Mouse (Mus musculus) olfactory bulb, adult 2 months (tissue): ENCODE data around the gene Camk2g. TPM values are rescaled to one million over a fixed set of nuclear protein-coding genes. Genes with fewer than 3 reads are reported as not detected.

Experiments
- H3K27ac ChIP-seq: fragments of 200-500 bp; 2 replicates; pipeline ENCODE4 v1.5.1; 2012; ENCODE audit warnings: low read depth, low read length; ENCODE audit not compliant: insufficient read depth
- H3K4me1 ChIP-seq: fragments of 200-500 bp; 2 replicates; pipeline ENCODE4 v1.6.1; 2012; ENCODE audit warnings: low read length; ENCODE audit not compliant: control insufficient read depth, insufficient read depth
- H3K4me3 ChIP-seq: fragments of 200-500 bp; 2 replicates; pipeline ENCODE4 v1.5.1; 2012; ENCODE audit warnings: mild to moderate bottlenecking, low read depth, low read length, moderate library complexity; ENCODE audit not compliant: insufficient read depth
- CTCF ChIP-seq: fragments of 200-500 bp; IDR thresholded peaks from 2 replicates; pipeline ENCODE4 v1.5.1; 2012; ENCODE audit warnings: low read depth, mild to moderate bottlenecking, low read length, moderate library complexity; ENCODE audit not compliant: insufficient read depth
- POLR2A ChIP-seq: fragments of 200-500 bp; IDR thresholded peaks from 2 replicates; pipeline ENCODE4 v1.6.1; 2012; ENCODE audit warnings: mild to moderate bottlenecking, low read depth, low read length, moderate library complexity; ENCODE audit not compliant: insufficient read depth
- whole genome bisulfite sequencing: fragments of 180-500 bp; shearing (Covaris S2); methylation state at CpG from one replicate; pipeline ENCODE4 v1.1.7; 2018; 5-methylcytosine and 5-hydroxymethylcytosine counted together
- polyA plus RNA-seq: library from polyadenylated mRNA; stranded (reverse); fragments of >200 nt; gene quantifications from 2 replicates; pipeline ENCODE4 v1.2.4, GENCODE M21; 2012; ENCODE audit warnings: low replicate concordance; ENCODE audit not compliant: missing spikeins, insufficient read depth, insufficient read length

The Camk2g gene
- 125 and 417 TPM in 2 replicates for polyA plus RNA-seq

DNA sequence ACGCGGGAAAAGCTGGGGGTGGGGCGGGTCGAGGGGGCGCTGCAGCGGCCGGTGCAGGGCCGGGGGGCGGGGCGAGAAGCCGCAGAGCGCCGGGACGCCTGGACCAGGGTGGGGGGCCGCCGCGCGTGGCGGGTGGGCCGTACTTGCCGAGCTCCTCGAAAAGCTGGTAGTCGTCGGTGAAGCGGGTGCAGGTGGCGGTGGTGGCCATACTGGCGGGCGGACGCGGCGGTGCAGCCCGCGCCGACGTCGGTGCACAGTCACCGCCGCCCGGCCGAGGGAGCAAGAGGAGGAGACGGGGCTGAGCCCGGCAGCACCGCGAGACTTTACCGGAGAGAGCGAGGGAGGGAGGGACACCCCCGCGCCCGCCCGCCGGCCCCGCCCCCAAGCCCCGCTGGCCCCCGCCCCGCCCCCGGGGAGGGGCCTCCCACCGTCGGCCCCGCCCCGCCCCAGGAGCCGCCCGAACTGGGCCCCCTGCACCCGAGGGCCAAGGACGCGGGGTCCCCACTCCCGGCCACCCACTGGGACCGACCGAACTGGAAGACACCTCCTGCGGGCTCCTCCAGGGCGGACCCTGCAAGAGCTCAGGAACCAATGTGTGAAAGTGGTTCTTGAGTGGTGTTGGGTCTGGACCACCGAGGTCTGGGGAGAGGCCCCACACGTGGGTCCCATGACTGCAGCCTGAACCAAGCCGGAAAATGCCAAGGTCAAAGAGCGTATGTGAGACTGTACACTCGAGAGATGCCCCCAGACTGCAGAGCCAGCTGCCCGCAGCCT lies at the start of gene Camk2g:
Camk2g (minus strand) TSS at position 331 of the 774 bp plus-strand sequence.
- WGBS = under 1% methylated on average over 60 of the region's 76 CpGs
- TF ChIP-seq POLR2A = peak; percentile 69
- no peak for TF ChIP-seq CTCF
- H3K4me1 ChIP-seq = peaks cover 39% of the 10 kb centered on the region
- H3K27ac ChIP-seq = peak within 1 kb of the TSS; percentile 76
- peak within 1 kb of the TSS; percentile 99 for H3K4me3 ChIP-seq

DNA sequence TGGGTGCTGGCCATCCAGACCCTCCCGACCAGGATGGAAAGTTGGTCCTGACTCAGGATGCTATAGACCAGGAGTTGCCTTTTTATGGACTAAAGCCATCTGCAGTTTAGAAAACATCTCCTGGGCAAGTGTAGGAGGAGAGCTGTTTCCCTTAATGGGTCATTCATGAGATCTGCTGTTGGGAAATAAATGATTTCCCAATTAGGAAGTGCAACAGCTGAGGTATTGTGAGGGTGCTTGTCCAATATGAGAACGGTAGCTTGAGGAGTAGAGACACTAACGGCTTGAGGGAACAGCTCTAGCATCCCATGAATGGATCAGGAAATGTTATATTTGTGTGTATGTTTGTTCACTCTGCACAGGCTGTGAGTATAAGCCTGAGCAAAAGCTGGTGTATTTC lies 48.7 kb upstream of the Camk2g start:
- WGBS = 63% methylated on average over 3 of the region's 3 CpGs
- TF ChIP-seq POLR2A = no peak
- no peak for TF ChIP-seq CTCF
- no peak overlapping the region for H3K27ac ChIP-seq

DNA sequence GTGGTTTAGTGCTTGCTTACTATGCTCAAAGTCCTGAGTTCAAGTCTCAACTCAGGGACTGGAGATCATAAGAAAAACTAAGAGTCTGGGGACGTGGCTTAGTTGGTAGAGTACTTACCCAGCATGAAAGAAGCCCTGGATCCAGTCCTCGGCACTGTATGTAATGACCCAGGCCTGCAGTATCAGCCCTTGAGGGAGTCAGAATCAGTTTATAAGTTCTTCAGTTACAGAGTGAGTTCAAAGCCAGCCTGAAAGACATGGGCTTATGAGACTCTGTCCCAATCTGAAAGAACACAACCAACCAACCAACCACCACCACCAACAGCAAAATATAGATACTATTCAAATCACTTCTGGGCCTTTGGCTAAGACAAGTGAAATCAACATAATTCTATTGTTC lies 47.6 kb upstream of the Camk2g start:
- H3K27ac ChIP-seq = no peak overlapping the region
- WGBS = 87% methylated on average over 2 of the region's 2 CpGs

More for the DNA sequence above, 48.7 kb upstream of the Camk2g start:
- Histone ChIP-seq H3K4me1 (no peaks in the 10 kb centered on the region; the same call in 1 of the 2 replicates), H3K4me3 (no peak overlapping the region)

DNA sequence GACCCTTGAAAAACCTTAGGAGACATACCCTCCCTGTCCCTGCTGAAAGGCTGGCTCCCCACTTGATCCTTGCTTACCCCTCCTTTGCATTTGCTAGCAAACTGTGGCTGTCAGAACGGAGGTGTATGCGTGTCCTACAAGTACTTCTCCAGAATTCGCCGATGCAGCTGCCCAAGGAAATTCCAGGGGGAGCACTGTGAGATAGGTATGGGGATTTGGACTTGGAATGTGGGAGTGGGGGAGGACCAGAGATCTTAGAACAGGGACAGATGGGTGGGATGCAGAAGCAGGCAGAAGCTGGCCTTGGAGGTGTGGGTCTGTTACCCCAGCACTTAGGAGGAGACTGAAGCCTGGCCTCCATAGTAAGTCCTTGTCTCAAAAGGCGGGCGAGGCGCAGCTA lies 43.8 kb upstream of the Camk2g start:
- no peak overlapping the region for H3K27ac ChIP-seq
- peaks cover 11% of the 10 kb centered on the region for H3K4me1 ChIP-seq
- WGBS = 92% methylated on average over 7 of the region's 7 CpGs
- no peak for TF ChIP-seq POLR2A
- TF ChIP-seq CTCF = no peak
- no peak overlapping the region for H3K4me3 ChIP-seq

More for the DNA sequence above, 47.6 kb upstream of the Camk2g start:
- H3K4me3 ChIP-seq = no peak overlapping the region
- peaks cover 6% of the 10 kb centered on the region for H3K4me1 ChIP-seq
- no peak for TF ChIP-seq POLR2A

DNA sequence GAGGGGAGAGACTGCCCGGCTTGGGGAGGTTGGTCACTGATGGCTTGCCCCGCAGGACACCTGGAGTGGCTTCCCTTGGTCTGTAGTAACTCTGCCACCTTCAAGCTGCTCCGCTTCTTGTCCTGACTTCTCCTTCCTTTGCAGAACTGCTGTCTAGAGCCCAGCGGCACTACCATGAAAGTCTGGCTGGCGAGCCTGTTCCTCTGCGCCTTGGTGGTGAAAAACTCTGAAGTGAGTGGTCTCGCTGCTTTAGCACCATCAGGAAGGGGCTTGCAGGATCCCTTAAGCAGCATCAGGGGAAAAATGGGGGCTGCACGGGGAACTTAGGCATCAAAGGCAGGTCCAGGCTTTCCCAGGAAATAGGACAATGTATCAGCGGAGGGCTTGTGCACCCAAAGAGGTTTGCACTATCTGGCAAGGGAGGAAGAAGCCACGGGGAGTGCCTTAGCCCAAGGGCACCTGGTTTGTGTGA lies 43.1 kb upstream of the Camk2g start:
- peak overlapping the region; percentile 39 for H3K4me3 ChIP-seq
- TF ChIP-seq POLR2A = no peak
- TF ChIP-seq CTCF = no peak
- H3K4me1 ChIP-seq = peaks cover 11% of the 10 kb centered on the region
- 21% methylated on average over 10 of the region's 10 CpGs for WGBS
- no peak overlapping the region for H3K27ac ChIP-seq

DNA sequence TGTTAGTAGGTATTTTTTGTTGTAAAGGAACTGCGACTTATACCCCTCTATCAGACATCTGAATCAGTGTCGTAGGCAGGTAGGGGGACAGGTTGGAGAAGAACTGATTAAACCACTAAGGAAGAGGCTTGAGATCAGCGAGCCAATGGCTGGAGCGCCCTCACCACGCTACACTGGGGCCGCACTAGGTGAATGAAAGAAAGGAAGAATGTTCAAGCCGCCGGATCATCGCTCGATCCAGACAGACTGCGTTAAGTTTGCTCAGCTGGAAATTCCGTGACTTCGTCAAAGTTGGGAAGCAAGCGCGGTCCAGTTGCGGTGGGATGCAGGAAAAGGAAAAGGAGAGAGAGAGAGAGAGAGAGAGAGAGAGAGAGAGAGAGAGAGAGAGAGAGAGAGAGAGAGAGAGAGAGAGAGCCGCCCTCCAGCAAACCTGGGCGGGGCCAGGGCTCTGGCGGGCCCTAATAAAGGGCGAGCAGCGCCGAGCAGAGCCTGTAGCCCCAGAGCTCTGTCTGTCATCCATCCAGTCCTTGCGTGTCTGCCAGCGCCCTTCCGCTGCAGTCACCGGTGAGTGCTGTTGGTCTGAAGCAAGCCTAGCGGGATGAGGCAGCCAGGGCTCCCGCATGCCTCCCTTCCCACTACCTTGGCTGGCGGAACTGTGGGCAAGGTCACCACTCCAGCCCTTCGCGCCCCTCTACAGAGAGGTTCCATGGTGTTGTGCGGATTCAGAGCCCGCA lies 42.5 kb upstream of the Camk2g start, which contains the start of gene Plau:
Plau (plus strand) TSS at position 490 of the 734 bp plus-strand sequence.
- no peak within 1 kb of the TSS for H3K27ac ChIP-seq
- peaks cover 13% of the 10 kb centered on the region for H3K4me1 ChIP-seq
- TF ChIP-seq CTCF (no peak), POLR2A (no peak)
- 2% methylated on average over 33 of the region's 33 CpGs for WGBS
- H3K4me3 ChIP-seq = peak within 1 kb of the TSS; percentile 39

DNA sequence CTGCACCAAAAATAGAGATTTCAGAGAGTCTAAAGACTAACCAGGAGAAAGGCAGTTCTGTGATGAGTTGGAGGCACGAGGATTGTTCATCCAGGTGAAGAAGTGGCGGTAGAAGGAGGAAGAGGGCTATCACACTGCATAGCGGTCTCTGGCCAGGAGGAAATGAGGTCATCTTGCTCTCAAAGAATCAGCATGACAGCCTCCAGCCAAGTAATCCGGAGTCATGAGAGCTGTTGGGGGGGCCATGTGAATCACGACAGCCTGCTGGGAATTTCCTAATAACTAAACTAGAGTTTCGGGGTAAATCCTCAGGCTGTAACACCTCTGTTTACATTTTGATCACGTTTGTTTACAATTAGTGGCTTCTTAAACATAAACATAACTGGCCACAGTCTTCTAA lies 40.2 kb upstream of the Camk2g start:
- Histone ChIP-seq H3K4me3 (no peak overlapping the region), H3K4me1 (peaks cover 15% of the 10 kb centered on the region), H3K27ac (no peak overlapping the region)
- no peak for TF ChIP-seq POLR2A
- 58% methylated on average over 7 of the region's 7 CpGs for WGBS

DNA sequence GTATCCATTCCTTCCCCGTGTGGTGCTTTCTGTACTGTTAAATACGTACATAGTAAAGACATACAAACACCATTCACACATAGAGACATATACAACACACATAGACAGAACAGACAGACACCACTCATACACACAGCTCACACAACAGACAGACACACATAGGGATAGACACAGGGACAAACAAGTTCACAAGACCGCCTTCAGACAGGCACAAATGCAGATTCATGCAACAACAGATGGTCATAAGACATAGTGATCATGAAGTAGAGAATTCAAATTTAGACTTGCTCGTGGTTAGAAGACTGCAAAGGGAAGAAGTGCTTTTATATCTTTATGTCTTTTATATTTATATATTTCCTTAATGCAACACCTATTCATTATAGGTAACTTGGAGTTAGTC lies 39.6 kb upstream of the Camk2g start:
- Histone ChIP-seq H3K4me1 (peaks cover 15% of the 10 kb centered on the region), H3K27ac (no peak overlapping the region), H3K4me3 (no peak overlapping the region)
- 94% methylated on average over 4 of the region's 4 CpGs for WGBS
- TF ChIP-seq CTCF = no peak
- TF ChIP-seq POLR2A = no peak

DNA sequence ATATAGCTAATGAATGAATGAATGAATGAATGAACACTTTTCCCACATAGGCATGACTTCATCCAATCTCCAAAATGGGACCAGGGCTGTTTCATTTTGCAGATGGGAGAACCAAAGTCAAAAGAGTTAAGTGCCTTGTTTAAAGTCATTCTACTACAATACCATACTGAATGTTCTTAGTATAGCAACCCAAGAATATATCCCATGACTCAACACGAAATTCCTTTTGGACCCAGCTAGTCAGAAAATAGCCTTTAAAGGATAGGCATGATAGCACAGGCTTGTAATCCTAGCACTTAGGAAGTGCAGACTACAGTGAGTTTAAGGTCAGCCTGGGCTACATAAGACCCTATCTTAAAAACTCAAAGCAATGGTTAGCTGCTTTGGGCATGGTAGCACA lies 38.0 kb upstream of the Camk2g start:
- H3K4me1 ChIP-seq = peaks cover 15% of the 10 kb centered on the region
- WGBS = 56% methylated on average over 1 of the region's 1 CpGs
- no peak for TF ChIP-seq POLR2A
- TF ChIP-seq CTCF = no peak
- H3K4me3 ChIP-seq = no peak overlapping the region
- H3K27ac ChIP-seq = no peak overlapping the region
